Mouse (Mus musculus): ENCODE measurements at regions not wholly inside any gene's neighbourhood (a gene's known extent, or its start where the extent isn't known, plus 50 kb on each side); places are given as distances from the start of the nearest gene placed in this dataset.

DNA sequence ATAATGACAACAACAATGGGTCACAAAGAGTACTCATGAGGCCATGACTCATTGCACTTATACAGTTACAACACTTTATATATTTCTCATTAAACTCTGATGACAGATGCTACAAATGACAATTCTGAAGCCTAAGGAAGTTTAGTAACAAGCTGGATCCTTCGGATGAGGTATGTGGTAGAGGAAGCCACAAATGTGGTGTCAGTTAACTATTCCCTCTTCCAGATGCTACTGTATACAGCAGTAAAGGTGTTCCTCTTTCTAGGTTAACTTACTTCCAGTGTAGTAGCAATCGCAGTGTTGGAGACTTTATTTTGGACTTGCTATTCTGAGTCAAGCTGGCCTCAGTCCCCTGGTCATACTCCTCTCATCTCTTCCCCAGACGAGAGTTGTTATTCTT lies 580.1 kb downstream of the Lmo4 start:
- ATAC-seq (ENCODE audit: insufficient number of reproducible peaks, low FRiP score, low TSS enrichment), result no peak

DNA sequence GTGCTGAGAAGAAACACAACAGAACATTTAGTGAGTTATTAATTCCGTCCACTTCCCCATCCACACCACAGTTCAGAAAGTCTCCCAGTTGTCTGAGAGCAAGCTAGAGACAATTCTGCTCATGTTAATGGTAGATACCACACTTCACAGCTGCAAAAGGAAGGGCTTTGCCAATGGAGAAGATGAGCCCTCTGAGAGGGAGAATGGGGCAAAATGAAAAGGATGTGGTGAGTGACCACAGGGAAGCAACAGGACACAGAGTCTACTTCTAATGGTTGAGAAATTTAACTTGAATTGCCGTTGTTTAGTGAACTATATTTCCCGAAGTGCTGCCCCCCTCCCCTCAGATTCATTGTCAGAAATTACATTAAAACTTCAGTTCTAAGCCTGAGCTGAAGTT lies 582.7 kb downstream of the Lmo4 start:
- ATAC-seq (ENCODE audit: insufficient number of reproducible peaks, low FRiP score, low TSS enrichment), result no peak

DNA sequence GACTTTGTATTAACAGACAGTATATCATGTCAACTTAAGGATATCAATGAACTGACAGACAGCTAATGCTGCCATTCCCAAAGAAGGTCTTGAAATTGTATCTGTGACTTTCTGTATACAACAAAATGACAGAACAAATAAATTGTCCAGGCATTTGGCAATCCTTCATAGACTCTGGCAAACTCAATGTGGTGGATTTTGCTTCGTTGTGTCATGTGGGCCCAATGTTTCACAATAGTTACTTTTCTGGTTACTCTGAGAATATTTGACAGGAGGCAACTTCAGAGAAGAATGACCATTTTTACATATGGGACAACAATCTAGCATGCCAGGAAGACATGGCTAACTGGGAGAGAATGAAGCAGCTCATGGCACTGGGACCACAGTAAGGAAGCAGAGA lies 585.9 kb downstream of the Lmo4 start:
- ATAC-seq (ENCODE audit: insufficient number of reproducible peaks, low FRiP score, low TSS enrichment), result no peak

DNA sequence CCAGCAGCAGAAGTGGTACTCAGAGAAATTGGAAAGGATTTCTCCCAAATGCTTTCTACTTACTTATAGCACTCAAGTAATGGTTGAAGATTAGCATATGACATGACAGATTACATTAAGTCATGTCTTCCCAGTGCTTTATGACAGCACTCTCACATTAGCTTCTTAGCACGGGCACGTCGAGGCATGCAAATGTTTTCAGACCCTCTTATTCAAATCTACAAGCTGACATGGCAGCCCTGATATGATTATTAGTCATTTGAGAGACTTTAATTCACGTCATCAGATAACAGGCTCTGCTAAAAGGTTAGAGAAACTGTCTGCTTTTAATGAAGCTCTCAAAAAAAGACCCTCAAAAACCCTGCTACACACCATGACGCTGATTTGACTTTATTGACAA lies 590.1 kb downstream of the Lmo4 start:
- ATAC-seq (ENCODE audit: insufficient number of reproducible peaks, low FRiP score, low TSS enrichment), result no peak

DNA sequence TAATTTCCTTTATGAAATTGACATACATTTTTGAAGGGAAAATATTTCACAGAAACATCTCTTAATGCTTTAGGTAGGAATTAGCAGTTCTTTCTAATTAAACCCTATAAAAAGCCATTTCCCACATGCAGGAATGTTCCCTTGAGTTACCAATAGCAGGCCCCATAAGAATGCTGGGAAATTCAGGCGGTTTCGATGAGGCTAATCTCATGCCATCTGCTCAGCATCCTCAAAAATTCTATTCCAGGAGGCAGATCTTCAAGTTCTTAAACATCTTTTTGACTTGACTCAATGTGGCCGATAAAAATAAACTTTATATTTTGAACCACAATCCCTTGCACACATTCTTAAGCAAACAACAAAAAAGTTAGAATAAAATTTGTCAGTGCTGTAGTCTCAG lies 591.0 kb downstream of the Lmo4 start:
- no peak for ATAC-seq (ENCODE audit: insufficient number of reproducible peaks, low FRiP score, low TSS enrichment)

DNA sequence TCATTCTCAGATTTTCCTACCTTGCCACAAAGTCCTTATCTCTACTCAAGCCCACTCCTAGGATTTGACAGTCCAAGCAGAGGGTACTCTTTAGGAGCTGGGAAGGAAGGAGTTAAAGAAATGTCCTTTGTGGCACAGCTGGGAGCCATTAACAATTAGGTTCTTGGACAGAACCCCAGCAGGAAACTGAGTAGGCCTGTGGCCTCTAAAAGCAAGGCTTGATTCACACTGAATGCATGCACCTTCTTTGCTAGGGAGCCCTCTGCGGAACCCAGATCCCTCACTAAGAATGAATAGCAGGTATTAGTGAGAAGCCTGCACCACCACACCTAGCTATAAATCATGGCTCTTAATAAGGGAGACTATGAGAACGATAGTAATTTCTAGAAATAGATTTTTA lies 595.3 kb downstream of the Lmo4 start:
- ATAC-seq (ENCODE audit: insufficient number of reproducible peaks, low FRiP score, low TSS enrichment), result no peak

DNA sequence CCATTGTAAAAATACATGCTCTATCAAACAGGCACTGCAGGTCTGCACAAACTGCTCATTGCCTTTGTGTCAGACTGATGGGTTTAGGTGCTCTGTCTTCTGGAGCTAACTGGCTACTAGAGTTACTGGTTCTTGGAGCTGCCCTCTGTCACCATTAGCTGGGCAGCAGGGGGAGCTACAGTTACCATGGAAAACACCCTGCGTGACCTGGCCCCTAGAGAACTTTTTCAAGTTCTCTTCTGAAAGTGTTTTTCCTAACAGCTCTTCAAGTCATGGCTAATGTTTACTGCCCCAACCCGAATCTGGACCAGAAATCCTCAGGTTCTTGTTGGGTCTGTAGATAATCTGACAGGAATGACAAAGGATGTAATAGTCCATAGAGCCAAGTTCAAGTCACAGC lies 605.9 kb downstream of the Lmo4 start:
- ATAC-seq (ENCODE audit: insufficient number of reproducible peaks, low FRiP score, low TSS enrichment), result no peak

DNA sequence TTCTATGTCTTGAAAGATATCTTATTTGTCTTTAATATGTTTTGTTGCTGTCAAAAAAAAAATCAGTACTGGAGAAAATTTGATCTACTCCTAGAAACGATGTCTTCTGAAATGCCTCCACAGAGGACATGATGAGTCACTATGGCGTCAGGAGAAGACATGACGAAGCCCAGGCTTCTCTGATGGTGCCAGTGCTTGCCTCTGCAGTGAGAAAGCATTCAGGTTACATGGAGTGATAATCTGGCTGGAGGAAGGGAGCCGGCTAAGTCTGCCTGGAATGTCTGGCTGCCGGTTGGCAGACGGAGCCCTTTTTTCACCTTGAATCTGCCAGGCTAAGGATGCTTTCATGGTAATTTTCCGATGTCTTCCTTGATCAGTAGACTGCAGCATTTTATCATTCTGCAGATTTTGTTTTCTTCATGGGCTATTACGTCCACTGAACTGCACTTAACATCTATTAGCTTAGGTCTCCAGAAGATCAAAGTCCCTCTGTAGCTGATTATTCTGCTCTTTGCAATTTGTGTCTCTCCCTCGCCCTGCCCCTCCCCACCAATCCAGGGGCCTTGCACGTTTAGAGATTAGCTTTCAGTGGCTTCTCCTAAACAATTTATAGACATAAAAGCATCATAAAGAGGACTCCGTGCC lies 607.9 kb downstream of the Lmo4 start:
- ATAC-seq (ENCODE audit: insufficient number of reproducible peaks, low FRiP score, low TSS enrichment), result peak; percentile 32; the same call in 1 of the 2 replicates

DNA sequence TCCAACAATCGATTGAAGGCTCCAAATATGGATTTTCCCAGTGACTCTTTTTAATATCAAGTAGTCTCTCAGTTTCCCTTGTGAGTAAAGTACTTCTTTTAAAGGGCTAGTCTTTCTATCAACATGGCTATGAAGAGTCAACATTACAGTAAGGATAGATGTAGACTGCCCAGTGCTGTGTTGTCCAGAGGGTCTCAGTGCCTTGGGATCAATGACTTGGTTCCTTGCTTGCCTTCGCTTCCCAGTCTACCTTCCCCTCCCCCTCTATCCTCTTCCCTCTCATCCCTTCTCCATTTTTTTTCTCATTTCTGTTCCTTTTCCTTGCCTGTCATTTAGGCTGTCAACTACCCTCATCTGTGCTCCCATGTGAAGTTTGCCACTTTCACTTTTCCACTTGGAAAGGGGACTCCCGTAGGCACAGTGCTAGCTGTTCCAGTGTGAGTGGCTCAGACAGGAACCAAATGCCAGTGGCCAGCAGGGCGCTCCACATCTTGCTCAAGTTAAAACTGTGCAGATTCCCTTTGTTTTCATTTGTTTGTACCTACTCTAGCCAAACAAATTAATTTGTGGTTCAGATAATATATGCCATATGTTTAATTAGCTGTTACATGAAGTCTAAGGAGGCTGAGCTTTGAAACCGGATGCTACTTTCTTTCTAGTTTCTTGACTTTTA lies 608.9 kb downstream of the Lmo4 start:
- ATAC-seq (ENCODE audit: insufficient number of reproducible peaks, low FRiP score, low TSS enrichment), result no peak

DNA sequence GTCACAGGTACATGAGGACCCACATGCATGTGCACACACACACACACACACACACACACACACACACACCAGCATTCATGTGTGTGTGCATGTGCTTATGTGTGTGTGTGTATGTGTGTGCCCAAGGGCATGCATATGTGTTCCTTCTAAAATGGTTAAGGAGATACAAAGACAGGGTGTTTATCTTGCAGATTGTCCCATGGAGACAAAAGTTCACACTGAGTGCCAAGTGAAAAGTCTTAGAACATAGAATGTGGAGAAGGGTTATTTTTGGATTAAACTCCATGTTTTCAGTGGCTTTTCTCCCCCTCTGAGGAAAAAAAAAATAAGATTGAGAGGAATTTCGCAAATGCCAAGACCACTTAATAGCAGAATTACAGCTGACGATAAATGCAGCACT lies 609.9 kb downstream of the Lmo4 start:
- ATAC-seq (ENCODE audit: insufficient number of reproducible peaks, low FRiP score, low TSS enrichment), result peak; percentile 6; the same call in 1 of the 2 replicates

DNA sequence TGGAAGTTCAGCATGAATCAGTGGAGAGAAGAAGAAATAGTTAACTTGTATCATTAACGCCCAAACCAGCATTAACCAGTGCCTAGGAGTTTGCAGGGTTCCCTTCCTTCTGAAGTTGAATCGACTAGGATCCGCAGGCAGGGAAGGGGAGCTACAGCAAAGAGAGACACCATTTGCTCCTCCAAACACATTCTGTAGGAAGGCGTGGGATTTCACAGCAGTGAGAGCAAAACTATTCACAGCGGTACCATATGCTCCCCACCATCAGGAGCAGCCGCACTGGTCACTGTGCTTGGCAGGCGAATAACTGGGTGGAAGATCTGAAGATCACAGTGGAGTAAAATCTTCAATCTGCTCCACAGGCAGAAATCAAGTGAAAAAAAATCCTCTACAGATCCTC lies 610.3 kb downstream of the Lmo4 start:
- ATAC-seq (ENCODE audit: insufficient number of reproducible peaks, low FRiP score, low TSS enrichment), result peak; percentile 92

DNA sequence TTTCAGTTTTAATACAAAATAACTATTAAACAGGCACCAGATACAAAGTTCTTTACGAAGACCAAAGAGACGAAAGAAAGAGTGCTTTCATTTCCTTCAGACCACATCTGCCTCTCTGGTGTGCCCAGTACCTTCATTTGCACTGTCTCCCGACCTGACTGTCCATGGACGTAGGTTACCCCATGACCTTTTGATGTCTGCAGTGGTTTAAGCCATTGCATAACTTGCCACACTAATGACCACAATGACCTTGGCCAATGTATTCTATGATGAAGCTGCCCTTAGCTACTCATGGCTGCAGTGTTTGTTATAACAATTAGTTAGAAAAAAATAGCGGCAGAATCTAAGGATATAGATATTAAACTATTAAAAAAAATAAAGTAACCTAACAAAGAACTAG lies 618.4 kb downstream of the Lmo4 start:
- no peak for ATAC-seq (ENCODE audit: insufficient number of reproducible peaks, low FRiP score, low TSS enrichment)

DNA sequence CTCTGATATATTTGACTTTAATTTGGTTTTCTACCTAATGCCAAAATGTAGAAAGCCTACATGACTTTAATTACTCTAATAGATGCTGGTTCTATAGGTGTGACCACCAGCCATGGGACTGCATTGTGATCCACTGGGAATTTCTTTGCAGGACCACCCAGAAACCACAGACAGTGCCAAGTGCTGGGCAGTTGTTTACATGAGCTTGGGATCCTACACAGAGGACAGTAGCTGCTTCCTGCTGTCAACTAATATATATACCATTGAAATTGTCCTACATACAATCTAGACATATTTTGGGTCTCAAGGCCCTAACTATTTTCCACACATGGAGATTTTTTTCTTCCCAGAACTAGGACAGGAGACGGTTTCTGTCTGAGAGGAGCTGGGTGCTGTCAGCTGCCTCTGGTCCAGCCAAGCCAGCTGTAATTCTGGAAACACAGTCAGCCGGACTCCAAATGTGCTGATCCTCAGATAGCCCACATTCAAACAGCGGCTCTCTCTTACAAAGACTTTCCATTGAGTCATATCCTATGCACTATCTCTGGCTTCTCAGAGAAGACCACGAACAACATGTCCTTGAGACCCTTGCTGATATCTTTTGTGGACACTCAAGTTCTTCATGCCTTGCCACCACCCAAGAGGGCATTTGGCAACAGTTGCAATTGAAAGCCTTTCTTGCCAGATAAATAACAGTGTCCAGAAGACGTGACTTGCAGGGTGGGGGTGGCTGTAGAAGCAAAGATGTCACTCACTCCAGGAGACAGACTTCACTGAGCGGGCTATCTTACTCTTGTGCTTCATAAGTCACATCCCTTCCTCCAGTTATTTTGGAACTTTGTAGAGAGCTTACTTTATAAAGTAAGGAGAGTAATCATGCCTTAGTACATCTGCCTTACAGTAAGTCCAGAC lies 620.1 kb downstream of the Lmo4 start:
- ATAC-seq (ENCODE audit: insufficient number of reproducible peaks, low FRiP score, low TSS enrichment), result no peak

DNA sequence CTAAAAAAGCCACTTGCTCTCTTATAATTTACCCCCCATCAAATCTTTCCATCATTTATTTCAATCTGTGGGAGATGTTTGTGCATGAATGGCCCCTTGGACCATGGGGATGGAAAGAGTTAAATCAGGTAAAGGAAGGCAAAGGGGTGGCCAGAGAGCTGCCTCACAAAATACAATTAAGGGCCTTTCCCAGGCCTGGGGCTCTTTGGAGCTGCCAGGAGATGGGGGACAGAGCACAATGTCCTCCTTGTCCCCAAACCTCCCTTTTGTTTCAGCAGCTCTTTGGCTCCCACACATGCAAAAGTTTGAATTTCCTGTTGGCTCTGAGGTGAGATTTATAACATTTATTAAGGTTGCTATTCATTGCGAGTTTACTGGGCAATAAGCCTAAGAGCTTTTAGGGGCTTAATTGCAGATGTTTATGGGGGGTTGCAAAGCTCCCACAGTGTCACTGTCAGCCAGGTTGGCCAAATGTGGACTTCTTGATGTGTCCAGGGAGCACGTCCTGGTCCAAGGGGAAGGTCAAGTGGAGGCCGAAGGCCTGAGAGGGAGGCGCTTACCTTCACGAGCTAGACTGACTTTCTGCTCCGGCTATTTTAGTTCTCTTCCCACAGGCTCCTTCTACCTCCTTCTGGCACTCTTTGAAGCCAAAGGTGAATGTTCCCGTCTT lies 628.5 kb downstream of the Lmo4 start:
- no peak for ATAC-seq (ENCODE audit: insufficient number of reproducible peaks, low FRiP score, low TSS enrichment)

DNA sequence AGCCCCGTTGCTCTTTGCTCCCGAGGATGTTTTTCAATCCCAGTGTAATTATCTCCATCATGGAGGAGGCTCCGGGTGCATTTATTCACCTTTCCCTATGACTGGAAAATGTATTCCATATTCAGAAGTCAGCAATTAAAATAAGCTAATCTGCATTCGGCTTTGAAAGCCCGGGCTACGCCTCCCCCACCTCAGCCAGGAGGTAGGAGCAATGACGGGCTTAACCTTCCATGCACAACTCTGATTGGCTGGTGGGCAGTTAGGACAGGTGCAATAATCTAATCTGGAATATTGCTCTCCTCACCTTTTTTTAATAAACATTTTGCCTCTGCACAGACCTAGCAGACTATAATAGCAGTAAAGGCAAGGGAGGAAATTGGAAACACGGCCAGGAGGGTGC lies 629.3 kb downstream of the Lmo4 start:
- ATAC-seq (ENCODE audit: insufficient number of reproducible peaks, low FRiP score, low TSS enrichment), result no peak

DNA sequence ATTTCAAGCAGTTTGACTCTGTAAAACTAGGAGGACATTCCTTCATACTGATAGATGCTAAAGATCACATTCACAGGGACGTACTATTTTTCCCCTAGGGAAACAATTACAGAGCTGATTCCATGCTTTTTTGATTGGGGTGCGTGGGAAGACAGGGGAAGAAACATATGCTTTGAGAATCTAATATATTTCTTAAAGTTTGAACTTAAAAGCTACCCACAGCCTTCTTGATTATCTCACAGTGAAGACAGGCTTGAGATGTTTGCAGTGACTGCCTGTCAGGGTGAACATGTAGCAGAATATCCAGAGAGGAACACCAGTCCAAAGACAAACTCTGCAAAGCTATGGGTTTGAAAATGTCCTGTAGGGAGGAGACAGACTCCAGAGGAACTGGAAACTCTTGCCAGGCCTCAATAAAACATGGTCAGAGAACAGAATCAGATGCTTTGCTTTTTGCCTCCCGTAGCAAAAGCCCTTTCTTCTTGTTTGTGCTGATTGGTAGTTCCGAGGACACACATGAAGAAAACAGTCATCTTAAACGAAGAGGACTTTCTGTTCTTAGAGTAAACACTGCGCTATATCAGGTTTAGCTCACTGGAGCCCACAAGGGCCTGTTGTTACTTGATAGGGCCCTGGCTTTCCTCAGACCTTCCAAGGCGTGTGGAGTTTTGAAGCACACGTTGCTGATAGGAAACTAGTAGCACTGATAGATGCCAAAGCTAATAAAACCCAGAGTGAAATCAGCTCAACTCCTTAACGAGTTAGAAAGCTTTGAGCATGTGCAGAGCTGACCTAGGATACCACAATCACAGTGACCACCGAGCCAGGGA lies 630.8 kb downstream of the Lmo4 start:
- no peak for ATAC-seq (ENCODE audit: insufficient number of reproducible peaks, low FRiP score, low TSS enrichment)

DNA sequence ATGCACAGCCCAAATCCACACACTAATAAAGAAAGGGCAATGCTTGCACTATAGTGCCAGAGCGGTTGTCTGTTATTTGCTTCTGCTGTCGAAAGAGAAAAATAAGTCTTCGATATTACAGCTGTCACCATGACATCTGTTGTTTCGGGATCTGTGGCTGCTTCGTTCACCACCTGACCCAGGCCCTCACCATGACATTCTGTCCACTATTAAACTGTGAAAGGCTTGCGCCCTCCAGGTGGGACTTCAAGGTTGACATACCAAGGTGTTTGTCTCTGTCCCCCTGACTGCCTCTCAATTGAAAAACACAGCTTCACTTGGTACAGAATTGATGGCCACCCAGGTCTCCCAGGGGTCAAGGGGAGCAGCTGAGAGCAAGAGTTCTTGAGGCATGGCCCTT lies 635.1 kb downstream of the Lmo4 start:
- ATAC-seq (ENCODE audit: insufficient number of reproducible peaks, low FRiP score, low TSS enrichment), result no peak

DNA sequence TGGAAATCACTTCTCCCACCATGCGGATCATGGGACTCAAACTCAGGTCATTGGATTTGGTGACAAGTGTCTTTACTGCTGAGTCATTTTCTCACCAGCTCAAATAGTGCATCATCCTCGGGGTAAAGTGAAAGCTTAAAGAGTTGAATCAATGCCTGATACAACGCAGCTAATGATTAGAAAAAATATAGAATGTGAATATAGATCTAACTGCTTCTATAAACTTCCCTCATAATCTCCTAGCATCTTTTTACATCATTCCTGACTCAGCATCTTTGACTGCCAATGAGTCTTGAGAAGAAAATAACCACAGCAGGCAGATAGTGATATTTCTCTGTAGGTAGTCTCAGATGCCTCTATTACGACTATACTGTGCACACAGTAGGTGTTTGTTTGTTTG lies 640.0 kb downstream of the Lmo4 start:
- ATAC-seq (ENCODE audit: insufficient number of reproducible peaks, low FRiP score, low TSS enrichment), result no peak

DNA sequence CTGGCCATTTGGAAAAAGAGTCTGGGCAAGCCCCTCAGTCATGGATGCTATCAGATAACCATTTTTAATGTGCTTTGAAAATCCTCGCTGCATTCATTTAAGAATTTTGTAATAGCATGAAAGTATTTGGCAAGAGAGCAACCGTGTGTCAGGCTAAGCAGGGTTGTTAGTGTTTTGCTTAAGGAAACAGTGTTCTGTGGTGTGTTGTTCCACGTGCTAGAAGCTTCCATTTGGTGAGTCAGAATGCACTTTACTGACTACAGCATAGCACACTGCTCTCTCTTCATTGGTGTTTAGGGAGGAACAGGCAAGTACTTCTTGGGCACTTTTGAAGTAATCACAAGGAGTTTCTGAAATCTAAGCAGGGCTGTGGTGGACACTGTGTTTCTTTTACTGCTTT lies 661.0 kb upstream of the Pkn2 start:
- ATAC-seq (ENCODE audit: insufficient number of reproducible peaks, low FRiP score, low TSS enrichment), result no peak

DNA sequence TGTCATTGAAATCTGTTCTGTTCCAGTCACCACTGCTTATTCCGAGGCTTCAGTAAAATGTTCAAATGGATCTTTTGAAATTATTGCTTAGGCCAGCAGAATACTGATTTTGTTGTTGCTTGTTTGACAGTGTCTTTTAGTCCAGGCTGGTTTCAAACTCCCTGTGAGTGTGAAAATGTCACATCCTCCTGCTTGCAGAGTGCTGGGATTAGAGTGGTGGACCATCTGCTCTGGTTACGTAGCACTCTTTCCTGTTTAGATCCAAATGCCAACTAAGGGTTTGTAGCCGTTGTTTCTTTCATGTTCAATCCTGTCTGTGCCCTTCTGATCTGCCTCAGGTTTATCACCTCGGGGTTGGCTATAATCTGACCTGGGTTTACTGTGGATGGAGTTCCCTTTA lies 646.2 kb upstream of the Pkn2 start:
- ATAC-seq (ENCODE audit: insufficient number of reproducible peaks, low FRiP score, low TSS enrichment), result no peak; the same call in 1 of the 2 replicates
